Mouse (Mus musculus): ENCODE measurements around the gene Itih1. TPM values are rescaled to one million over a fixed set of nuclear protein-coding genes. Genes with fewer than 3 reads are reported as not detected.
A peak's percentile ranks its signal among the peaks of the same experiment; 100 is the strongest.

The Itih1 gene
- total RNA-seq, 2 experiments from 2014 or later: not detected

DNA sequence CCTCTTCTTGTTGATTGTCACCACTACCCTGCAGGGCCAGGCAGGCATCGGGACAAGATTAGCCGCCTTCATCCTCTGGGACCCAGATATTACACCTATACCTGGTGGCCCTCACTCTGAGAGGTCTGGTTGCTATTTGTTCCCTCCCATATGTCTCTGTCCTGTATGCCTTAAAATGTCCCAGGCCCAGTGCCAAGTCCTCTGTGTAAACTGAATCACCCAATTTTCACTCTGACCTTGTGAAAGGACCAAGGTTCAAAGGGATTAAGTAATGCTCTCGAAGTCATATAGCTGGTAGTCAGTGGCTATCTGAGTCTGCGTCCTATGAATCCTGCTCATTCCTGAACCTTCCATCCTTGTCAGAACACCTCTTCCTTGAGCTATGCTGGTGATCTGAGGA, 12.7 kb downstream of the Itih1 start:
- no peak for DNase-seq (ENCODE audit: extremely low spot score in 1 of 2, low spot score in 2 of 2)
- Histone ChIP-seq H3K4me3 (no peak overlapping the region), H3K27ac (no peak overlapping the region)
- TF ChIP-seq CTCF (IDR thresholded peaks at IDR 0.05): no peak
- intact Hi-C loops (cut with DNase I): loop anchor here (5.0 kb wide), 1 partner anchor 38 kb away; no protein-coding TSS in a partner anchor

DNA sequence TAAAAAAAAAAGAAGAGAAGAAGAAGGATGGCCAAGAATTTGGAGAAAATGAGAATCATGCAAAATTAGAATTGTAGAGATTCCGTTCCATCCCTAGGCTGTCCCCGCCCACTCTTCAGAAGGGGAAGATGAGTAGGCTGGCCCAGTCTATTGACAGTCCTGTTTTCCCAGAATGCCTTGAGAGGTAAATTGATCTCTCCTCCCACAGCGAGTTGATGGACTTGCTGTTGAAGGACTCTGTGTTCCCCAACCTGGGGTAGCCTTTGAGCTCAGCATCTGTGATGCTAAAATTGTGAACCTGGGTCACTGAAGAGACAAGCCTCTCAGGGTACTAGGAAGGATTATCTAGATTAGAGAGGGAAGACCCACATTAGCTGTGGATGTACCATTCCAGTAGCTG, 17.6 kb downstream of the Itih1 start:
- H3K27ac ChIP-seq: no peak overlapping the region
- no peak overlapping the region for H3K4me3 ChIP-seq
- TF ChIP-seq CTCF (IDR thresholded peaks at IDR 0.05): no peak
- DNase-seq (ENCODE audit: extremely low spot score in 1 of 2, low spot score in 2 of 2): no peak
- intact Hi-C loops (cut with DNase I): no loop called here

GRCm38 (mm10) chr14:30923375-30924105, 19.5 kb downstream of the Itih1 start, which contains the start of gene Itih3:
Itih3 (minus strand) TSS chr14:30923760.
- Histone ChIP-seq H3K4me3 (no peak within 1 kb of the TSS), H3K27ac (peak within 1 kb of the TSS; percentile 38; the same call in 1 of the 2 replicates)
- no peak for TF ChIP-seq CTCF (IDR thresholded peaks at IDR 0.05)
- peak; percentile 22 for DNase-seq (ENCODE audit: extremely low spot score in 1 of 2, low spot score in 2 of 2)
- intact Hi-C loops (cut with DNase I): no loop called here

- intact Hi-C loops (cut with DNase I): no loop called here
- Histone ChIP-seq H3K4me3 (no peak overlapping the region), H3K27ac (no peak overlapping the region)
- DNase-seq (ENCODE audit: extremely low spot score in 1 of 2, low spot score in 2 of 2): no peak
- TF ChIP-seq CTCF (IDR thresholded peaks at IDR 0.05): no peak
Measured at GRCm38 (mm10) chr14:30922053-30922670, 20.9 kb downstream of the Itih1 start.

DNA sequence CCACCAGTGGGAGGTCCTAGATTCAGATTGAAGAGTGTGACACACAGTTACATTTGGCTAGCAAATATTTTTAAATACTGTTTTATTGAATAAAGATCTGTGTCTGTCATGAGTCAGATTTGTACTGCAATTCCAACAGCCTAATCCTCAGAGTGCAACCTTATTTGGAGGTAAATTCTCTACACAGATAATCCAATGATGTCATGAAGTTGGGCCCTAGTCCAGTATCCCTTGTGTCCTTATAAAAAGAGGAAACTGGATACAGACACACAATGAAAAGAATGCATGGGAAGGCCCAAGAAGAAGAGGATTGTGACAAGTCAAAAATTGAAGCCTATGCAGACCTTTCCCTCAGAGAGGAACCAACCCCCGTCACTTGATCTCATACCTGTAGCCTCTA, 26.6 kb downstream of the Itih1 start:
- no peak overlapping the region for H3K27ac ChIP-seq
- intact Hi-C loops (cut with DNase I): no loop called here

DNA sequence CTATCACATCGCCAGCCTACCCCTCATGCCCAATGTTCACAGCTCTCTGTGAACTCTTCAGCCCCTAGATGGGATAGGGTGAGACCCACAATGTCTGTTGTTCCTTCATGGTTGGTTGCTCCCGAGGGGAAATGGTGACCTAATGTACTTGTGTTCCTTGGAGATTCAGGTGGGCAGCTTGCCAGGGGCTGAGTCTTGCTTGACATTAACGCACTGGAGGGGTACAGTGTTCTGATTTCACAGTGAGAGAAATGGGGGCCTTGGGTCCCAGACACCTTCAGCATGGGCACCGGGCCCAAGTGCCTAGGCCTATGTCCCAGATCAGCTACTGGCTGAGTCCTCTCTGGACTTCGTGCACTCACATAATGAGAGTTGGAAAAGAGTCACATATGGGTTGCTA, 29.7 kb downstream of the Itih1 start:
- no peak for TF ChIP-seq CTCF (IDR thresholded peaks at IDR 0.05)
- DNase-seq (ENCODE audit: extremely low spot score in 1 of 2, low spot score in 2 of 2): no peak
- intact Hi-C loops (cut with DNase I): no loop called here
- Histone ChIP-seq H3K27ac (no peak overlapping the region), H3K4me3 (no peak overlapping the region)

More for the DNA sequence above, 26.6 kb downstream of the Itih1 start:
- TF ChIP-seq CTCF (IDR thresholded peaks at IDR 0.05): no peak
- no peak for DNase-seq (ENCODE audit: extremely low spot score in 1 of 2, low spot score in 2 of 2)
- H3K4me3 ChIP-seq: no peak overlapping the region

GRCm38 (mm10) chr14:30912641-30913040, 30.4 kb downstream of the Itih1 start:
- Histone ChIP-seq H3K27ac (no peak overlapping the region), H3K4me3 (no peak overlapping the region)
- TF ChIP-seq CTCF (IDR thresholded peaks at IDR 0.05): no peak
- intact Hi-C loops (cut with DNase I): no loop called here
- no peak for DNase-seq (ENCODE audit: extremely low spot score in 1 of 2, low spot score in 2 of 2)

DNA sequence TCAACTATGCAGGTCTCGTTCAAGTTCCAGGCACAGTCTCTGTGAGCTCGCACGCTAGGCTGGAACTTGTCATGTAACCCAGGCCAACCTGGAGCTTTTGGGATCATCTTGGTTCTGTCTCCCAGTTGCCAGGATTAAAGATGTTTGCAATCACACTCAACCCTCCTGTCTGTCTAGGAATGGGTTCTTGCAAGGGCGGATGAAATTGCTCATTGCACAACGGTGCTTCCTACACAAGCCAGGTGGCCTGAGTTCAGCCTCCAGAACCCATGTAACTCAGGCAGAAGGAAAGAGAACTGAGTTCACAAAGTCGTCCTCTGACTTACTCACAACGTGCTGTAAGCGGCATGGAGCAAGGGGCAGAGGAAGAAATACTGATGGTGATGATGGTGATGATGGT, 31.9 kb downstream of the Itih1 start:
- no peak for DNase-seq (ENCODE audit: extremely low spot score in 1 of 2, low spot score in 2 of 2)
- no peak overlapping the region for H3K27ac ChIP-seq
- intact Hi-C loops (cut with DNase I): no loop called here
- no peak overlapping the region for H3K4me3 ChIP-seq
- TF ChIP-seq CTCF (IDR thresholded peaks at IDR 0.05): no peak

DNA sequence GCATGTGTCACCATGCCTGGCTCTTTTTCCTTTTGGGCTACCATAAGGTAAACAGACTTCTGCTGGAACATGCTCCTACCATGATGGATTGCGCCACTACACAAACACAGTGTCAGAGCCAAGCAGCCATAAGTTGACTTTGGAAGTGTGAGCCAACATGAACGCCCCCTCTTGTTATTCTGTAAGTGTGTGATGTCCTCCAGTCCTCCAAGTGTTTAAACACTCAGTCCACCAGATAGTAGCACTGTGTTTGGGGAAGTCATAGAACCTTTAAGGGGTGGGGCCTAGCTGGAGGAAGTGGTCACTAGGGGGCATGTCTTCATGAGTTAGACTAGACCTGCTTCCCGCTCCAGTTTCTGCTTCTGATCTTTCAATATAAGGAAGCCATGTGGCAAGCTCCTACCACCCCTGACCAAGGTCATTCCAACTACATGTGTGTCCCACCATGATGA, 35.2 kb downstream of the Itih1 start:
- intact Hi-C loops (cut with DNase I): no loop called here
- no peak overlapping the region for H3K4me3 ChIP-seq
- no peak for TF ChIP-seq CTCF (IDR thresholded peaks at IDR 0.05)
- no peak for DNase-seq (ENCODE audit: extremely low spot score in 1 of 2, low spot score in 2 of 2)
- no peak overlapping the region for H3K27ac ChIP-seq

DNA sequence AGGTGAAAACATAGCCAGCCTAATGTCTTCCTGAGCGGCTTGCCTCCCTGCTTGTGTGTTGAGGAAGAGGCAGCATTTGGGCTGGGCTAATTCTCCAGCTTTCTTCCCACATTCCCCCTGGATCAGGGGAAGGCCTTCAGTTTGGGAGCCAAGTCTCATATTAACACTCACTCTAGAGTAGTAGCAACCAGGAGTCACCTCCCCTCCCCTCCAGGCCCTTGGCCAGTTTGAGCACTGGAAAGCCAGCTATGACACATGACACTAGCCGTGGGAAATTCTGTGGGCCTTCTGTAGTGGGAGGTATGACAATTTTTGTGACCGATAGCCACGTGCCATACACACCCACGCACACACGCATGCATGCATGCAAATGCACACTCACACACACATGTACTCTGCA, 37.1 kb downstream of the Itih1 start:
- intact Hi-C loops (cut with DNase I): no loop called here

DNA sequence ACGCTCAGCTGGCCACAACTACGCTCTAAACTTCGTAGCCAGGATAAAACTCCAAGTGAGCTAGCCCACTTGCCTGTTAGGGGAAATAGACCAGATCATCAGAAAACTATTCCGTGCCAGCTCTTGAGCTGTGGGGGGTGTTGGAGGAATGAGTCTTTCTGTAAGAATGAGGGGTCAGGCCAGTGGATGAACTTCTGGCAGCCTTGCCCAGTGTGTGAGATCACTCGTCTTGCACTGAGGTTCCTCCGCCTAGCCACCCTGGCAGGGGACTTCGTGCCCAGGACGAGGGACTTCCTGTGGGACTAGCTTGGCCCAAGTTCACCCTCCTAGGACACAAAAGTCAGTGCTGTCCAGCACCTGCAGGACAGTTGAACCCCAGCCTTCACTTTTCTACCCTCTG, 38.8 kb downstream of the Itih1 start:
- H3K27ac ChIP-seq: no peak overlapping the region
- no peak for DNase-seq (ENCODE audit: extremely low spot score in 1 of 2, low spot score in 2 of 2)
- no peak overlapping the region for H3K4me3 ChIP-seq
- TF ChIP-seq CTCF (IDR thresholded peaks at IDR 0.05): no peak
- intact Hi-C loops (cut with DNase I): no loop called here

More for the DNA sequence above, 37.1 kb downstream of the Itih1 start:
- no peak for TF ChIP-seq CTCF (IDR thresholded peaks at IDR 0.05)
- Histone ChIP-seq H3K27ac (no peak overlapping the region), H3K4me3 (no peak overlapping the region)
- no peak for DNase-seq (ENCODE audit: extremely low spot score in 1 of 2, low spot score in 2 of 2)

GRCm38 (mm10) chr14:30903036-30903435, 40.1 kb downstream of the Itih1 start:
- Histone ChIP-seq H3K4me3 (no peak overlapping the region), H3K27ac (no peak overlapping the region)
- TF ChIP-seq CTCF (IDR thresholded peaks at IDR 0.05): no peak
- no peak for DNase-seq (ENCODE audit: extremely low spot score in 1 of 2, low spot score in 2 of 2)
- intact Hi-C loops (cut with DNase I): no loop called here
